Mouse (Mus musculus) T-helper 1 cell (primary cell): ENCODE measurements around the gene Chn2.

Experiments used
- in situ Hi-C: fragments of 300-600 bp; cut with MboI, MseI; formaldehyde crosslinking; loops from one replicate; pipeline ENCODE4 v1.15.1; 2025; ENCODE audit warnings: high pct_unique_total_duplicates

The Chn2 gene

DNA sequence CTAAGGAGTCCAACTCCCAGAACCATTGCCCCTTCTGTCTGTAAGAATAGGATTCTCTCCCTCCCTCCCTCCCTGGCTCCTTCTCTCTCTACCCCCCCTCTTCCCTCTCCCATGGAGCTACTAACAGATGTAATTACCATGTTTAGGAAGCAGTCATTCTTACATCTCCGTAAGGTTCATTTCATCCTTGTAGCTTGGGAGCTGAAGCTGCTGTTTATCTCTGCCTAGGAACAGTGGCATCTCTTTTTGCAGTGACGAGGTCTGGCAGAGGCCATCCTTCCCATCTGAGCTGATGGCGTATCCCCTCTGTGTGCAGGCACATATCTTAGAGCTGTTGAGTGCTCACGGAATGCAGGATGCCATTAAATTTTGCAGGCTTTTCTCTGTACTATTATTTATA is 35.1 kb downstream of the Chn2 start:
- in situ Hi-C loops, result no loop called here

DNA sequence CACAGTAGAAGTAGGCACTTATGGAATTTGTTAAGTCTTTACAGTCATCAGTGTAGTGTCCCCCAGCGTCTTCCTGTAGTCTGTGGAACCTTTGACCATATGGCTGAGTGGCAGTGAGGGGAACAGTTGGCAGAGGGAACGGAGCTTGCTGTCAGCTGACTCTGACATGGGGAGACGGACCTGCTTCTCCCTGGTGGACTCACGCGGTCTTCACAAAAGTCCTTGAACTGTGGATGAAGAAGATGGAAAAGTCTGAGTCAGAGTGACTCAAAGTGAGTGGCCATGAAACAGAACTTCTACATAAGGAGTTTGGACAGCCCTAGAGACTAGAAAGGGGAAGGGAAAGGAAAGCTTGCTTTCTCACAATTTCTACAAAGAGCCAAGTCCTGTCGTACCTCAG is 36.1 kb downstream of the Chn2 start:
- in situ Hi-C loops, result no loop called here

DNA sequence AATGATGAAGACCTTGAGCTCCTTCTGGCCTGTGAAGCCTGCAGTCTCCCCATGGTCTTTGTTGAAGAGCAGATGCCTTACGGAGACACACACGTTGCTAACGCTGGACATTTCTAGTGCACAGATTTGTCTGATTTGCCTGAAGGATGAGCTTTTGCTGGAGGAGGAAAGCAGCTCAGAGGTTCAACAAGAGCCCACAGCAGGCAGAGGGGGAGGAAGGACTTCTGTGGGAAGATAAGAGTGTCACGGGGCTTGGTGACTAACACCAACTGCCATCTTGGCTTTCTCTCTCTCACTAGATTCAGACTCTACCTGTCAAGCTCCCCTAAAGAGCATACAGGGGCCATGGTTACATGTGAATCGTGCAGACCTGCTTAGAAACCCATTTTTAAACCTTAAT is 37.3 kb downstream of the Chn2 start:
- in situ Hi-C loops, result no loop called here

DNA sequence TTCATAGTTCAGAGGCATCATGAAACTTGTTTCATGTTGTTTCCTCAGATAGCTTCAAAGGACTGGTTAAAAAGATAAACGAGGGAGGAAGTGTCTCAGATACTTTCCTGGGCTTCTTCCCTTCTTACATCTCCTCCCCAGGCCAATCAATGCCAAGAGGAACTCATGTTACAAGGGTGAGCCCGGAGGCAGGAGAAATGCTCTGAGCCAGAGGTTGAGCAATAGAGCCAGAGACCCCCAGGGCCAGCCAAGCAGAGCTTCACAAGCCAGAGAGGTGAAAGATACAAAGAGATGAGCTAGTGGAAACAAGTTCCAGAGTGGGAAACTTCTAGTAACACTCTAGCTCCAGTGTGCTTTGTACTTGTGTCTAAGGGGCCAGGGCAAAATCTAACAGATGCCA is 38.9 kb downstream of the Chn2 start:
- in situ Hi-C loops, result no loop called here

DNA sequence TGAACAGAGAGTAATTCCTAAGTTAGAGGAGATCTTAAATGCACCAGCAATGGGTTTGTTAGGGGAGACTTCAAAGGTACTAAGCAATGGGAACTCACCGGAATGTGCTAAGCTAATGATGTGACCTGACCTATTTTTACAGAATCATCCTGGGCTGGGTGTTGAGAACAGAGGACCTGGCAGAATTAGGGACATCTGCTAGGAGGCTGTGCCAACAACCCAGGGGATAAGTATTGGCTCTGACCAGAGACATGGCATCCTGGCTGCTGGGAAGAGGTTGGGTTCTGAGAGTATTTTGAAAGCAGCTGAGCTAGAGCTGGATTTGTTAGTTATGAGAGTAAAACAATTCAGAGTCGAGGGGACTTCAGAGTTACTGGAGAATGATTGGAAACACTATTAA is 40.5 kb downstream of the Chn2 start:
- in situ Hi-C loops, result no loop called here

DNA sequence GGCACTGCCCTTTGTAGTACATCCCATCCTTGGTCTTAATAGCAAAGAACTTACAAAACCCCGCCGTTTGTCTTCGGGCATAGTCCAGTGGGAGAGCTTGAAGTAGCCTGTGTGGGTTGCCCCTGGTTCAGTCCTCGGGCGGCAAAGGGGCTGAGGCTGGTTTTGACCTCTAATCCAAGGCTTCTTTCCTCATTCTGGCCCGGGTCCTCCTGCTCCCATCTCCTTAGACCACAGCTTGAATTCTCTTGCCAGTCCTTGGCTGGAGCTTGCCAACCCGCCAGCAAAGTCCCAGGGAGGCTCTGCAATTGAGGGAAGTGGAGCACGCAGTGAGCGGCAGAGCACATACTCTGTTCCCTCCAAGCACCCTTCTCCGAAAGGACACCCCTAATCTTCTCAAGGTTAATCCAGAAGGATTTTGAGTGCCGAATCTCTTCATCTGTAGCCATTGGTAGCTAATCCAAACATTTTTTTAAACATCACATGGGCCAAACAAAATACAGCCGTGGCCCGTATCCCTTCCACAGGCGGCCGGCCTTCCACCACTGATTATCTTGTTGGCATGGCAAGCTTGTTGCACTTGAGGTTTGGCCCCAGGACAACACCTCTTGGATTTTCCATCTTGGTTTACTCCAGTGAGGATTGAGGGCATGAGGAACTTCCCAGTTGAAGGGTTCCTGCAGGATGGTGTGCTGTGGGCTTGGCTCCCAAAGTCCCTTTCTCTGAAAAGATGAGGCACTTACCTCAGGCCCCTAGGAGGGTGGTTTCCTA is 41.3 kb downstream of the Chn2 start:
- in situ Hi-C loops, result no loop called here

DNA sequence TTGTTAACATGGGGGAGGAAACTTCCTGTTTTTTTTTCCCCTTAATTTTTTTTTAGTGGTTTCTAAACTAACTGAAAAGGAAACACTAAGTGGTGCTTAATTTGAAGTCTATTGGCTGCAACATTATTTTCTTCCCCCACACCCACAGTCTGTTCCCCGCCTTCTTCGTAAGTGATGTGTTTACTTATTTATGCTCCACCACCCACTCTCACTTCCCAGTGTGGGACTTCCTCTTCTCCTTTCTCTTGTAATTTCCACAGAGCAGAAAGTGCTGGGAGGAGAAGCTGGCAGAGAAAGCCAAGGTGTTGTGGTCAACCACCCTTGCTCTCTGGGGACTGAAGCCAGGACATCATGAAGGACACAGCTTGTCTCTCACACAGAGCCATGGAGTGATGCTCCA is 43.2 kb downstream of the Chn2 start:
- in situ Hi-C loops, result no loop called here

DNA sequence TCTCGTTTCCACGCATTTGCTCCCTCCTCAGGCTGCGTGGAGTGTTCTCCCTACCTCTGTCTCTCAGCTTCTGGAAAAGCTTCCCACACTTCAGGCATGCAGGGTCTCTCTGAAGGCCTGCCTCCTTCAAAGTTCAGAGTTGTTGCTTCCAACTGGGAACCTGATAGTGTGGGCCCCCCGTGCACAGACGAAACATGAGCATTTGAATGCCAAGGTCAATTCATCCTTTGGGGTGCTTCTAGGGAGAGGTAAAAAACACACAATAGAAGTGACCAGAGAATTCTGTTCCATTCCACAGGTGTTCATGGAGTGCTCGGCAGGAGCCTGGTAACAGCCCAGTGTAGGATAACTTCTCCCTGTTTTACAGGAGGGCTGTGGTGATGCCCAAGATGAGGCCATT is 44.7 kb downstream of the Chn2 start:
- in situ Hi-C loops, result no loop called here

DNA sequence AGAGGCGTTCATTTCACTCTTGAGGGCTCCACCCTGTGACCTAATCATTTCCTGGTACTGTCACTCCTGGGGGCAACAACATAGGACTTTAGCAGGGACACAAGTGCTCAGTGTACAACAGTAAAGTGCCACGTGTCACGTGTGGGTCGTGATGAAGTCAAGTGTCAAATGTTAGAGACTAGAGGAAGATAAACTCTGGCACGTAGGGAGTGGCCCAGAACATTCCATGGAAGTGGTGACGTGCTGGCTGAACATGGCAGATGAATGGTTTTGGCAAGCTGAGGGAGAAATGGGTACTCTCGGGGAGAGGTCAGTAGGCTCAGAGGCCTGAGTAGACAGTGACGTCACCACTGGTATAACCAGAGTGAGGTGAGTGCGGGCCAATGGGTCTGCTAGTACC is 45.7 kb downstream of the Chn2 start:
- in situ Hi-C loops, result no loop called here

DNA sequence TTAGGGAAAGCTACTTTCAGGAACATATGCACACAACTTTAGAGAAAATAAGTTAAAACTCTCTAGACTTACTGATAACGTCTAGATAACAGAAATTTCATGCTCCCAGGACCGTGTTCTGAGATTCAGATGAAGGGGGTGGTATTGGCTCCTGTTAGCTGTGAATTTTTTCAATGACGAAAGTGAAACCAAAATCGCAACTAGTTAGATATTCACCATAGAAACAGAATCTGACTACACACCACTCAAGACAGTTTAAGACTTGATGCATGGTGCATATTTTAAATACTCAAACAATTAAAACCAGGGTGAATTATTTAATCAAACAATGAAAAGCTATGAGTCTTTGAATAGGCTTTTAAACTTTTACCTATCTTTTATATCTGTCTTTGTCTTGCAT is 48.8 kb downstream of the Chn2 start:
- in situ Hi-C loops, result no loop called here

DNA sequence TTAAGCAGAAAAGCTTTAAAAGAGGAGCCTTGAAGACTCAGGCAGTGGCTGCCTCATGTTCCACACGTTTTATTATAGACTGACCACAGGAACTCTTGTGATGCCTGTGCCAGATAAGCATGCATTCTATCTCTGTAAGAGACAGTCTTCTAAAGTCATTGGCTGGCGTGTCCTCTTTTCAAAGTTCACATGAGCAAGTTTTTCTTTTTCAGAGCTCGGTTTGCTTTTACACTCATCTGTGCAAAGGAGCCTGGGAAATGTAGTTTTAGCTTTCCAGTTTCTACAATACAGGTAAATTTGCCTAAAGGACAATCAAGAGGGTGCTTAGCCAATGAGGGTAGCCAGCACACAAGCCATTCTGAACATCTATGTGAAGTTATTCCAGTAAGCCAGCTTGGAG is 51.5 kb downstream of the Chn2 start:
- in situ Hi-C loops, result no loop called here

DNA sequence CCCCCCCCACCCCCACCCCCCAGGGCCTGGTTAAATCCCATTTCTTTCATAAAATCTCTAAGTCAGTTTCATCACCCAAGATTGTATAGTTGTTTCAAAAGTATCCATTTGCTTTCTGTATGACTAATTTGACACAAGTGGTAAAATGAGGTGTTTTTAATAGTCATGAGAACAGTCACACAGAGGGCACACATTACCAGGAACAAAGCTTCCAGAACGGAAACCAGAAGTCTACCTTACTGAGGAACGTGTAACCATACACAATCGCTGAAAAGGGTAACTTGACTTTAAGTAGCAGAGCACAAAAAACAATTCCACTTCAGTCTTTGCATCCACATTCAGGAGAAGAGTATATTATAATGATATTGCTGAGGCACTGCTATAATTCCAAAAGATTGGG is 53.6 kb downstream of the Chn2 start:
- in situ Hi-C loops, result no loop called here

DNA sequence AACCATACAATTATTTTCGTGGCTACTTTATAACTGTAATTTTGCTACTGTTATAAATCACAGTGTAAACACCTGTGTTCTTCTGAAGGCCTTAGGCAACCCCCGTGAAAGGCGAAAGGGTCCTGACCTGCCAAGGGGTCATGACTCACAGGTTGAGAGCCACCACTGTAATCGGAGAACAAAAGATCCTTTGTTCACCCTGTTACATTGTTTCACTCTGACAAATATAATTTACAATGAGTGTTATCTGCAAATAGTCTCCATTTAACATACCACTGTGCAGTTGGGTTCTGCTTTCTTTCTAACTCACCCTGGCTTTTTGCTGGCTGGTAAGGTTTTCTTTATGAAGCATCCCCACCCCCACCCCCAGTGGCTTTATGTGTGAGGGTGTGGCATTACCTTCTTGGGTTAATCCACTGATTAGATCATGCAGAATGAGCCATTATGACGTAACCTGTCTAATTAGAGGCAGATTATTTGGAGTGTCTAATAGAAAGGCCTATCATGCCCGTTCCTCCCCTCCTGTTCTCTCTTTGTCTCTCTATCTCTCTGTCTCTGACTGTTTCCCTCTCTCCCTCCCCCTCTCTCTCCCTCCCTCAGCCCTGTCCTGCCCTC is 56.9 kb downstream of the Chn2 start:
- in situ Hi-C loops, result no loop called here

DNA sequence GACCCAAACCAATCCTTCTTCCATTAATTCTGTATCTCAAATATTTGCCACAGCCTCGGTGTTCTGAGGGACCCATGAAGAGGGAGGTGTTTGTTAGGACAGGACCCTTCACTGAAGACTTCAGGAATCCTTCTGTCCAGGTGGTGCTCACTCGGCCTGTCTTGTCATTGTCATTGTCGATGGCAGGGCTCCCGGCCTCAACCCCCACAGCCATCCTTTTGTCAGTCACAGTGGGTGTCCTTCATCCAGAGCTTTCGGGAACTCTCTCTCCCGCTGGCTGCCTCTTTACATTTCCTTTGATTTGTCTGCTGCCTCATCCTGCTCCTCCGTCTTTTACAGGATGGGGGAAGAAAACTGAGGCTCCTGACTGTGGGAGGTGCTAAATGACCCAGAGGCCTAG is 57.5 kb downstream of the Chn2 start:
- in situ Hi-C loops, result no loop called here

DNA sequence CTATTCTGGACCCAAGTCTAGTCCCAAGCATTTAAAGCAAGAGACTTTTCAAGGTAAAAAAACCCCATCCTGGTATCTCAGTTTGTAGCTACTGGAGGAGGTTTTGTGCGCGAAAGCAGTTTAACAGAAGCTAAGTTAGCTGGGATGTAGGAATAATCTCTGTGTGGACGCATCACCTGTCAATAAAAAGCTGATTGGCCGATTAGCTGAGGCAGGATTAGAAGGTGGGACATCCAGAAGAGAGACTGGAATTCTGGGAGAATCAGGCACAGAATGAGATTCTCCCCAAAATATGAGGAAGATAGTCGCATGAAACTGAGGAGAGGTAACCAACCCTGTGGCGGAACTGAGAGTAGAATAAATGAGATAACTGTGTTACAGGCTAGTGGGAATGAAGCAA is 59.0 kb downstream of the Chn2 start:
- in situ Hi-C loops, result no loop called here

DNA sequence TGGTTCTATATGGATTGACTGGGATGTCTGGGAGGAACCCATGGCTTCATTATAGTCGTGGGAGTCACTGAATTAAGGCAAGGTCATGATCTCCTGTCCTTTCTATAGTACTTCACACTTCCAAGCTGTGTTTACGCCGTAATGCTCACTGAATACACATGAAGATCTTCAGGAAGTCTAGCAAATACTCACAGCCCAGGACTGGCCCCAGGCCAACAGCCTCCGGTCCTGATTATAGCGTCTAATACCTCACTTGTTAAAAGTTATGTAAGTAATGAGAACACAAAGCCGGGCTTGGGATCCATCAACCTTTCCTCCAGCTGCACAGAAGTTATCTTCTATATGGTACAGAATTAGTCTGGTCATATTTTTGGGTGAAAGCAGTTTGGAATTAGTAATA is 60.3 kb downstream of the Chn2 start:
- in situ Hi-C loops, result no loop called here

DNA sequence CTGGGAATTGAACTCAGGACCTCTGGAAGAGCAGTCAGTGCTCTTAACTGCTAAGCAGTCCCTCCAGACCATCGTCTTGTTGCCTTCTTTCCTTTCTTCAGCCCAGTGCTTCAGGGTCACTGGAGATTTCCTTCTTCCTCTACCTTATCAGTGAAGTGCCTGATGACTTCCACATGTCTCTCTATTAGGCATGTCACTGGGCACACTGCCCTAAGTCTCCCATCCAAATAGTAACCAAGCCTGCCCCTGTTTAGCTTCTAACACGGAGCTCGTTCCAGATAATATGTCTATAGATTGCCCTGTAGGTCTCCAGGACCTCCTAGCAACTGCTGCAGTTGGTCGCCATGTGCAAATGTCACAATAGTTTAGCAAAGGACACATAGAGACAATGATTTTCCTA is 62.9 kb downstream of the Chn2 start:
- in situ Hi-C loops, result no loop called here

DNA sequence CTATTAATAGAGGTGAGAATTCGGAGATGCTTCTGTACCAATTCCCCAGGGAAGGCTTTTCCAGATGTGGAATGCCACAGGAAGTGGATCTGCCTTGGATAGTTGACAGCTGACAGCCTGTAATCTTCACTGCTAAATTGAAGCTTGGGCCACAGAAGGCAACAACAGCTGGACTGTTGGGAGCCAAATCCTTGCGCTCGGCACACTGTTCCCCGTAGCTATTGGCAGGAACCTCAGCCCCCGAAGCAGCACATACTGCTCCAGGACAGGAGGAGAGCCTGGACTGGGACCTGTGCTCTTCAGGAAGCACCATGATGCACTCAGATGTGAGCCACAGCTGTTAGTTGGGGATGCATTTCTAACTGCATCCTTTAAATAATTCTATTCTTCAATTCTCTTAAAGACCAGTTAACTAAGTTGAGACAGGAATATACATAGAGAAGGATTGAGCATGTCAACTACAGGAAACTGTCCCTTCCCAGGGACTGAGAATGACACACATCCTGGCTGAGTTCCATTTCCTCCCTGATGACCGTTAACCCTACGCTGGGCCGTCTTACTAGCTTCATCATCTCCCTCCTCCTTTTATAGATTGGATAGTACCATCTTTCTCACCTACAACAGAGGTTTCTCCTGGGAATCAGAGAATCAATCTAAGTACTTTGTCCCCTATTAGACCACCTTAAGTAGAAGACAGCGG is 64.1 kb downstream of the Chn2 start:
- in situ Hi-C loops, result no loop called here

DNA sequence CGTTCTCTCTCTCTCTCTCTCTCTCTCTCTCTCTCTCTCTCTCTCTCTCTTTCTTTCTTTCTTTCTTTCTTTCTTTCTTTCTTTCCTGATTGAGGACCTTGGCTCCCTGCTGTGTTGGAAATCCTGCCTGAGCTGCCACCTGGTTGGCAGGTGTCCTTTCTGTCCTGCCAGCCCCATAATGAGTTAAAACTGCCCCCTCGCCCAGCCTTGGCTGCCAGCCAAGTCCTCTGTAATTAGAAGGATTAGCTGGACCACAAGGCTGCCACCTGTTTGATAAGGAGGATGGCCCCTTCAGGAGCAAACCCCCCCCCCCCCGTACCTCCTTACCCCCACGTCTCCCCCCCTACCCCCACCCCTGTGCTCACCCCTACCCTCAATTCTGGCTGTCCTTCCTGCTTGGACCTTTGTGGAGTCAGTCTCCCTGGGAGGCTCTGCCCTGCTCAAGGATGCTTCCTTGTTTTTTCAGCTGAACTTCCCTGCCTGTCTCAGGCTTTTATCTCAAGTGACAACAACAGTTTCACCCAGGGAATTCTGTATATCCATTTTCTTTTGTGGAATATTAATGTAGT is 72.1 kb downstream of the Chn2 start:
- in situ Hi-C loops, result no loop called here

DNA sequence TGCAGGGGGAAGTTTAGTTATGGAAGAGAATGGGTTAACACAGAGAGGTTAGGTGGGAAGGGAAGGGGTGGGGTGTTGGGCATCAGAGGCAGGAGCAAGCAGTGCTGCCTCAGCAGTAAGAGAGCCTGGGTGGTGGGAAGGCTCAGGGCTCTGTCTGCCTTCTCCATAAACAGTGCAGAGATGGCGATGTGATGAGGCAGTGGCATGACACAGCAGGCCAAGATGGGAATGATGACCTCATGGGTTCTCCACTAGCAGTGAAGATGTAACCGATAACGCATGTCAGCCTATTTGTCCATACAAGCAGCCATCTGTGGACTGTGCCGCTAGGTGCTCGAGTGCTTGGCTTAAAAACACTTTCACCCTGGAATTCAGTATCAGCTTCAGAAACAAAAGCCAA is 74.0 kb downstream of the Chn2 start:
- in situ Hi-C loops, result no loop called here

DNA sequence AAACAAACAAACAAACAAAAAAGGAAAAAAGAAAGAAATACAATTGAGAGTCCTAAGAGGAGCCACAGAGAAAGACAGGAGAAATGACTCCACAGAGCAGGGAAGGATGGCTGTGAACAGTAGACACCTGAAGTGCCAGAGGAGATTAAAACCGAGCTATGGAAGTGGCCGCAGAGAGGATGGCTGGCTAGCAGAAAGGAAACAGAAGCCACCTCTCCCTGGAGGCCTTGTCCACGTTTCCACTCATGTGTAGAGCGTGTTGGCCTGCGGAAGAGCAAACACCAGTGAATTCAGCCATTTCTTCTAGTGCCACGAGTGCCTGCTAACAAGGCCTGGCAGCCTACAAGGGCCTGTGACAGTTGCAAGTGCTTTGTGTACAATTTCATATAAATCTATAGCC is 75.1 kb downstream of the Chn2 start:
- in situ Hi-C loops, result no loop called here

DNA sequence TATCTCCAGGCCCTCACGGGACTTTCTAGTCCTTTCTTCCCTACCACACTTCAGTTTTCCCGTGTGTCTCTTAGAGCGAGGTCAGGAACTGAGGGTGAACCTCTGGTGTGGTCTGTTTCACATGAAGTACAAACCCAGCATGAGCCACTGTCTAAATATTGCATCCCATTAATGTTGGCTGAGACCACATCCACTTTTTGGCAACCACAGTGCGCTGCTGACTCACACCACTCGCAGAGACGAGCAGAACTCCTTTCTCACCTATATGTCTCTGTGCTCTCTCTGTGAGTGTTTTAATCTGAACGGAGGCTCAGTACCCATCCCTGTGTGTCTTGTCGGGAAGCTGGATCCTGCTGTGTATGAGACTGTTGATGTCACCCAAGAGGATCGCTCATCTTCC is 76.9 kb downstream of the Chn2 start:
- in situ Hi-C loops, result loop anchor here (5.0 kb wide), 1 partner anchor 91 kb away; no protein-coding TSS in a partner anchor
